Mouse (Mus musculus) neural tube, embryonic 15.5 days (tissue): ENCODE results near the gene March4. TPM values are rescaled to one million over a fixed set of nuclear protein-coding genes. Genes with fewer than 3 reads are reported as not detected.

Experiments used
- ATAC-seq: fragments of 200-750 bp; cut with Nextera tagmentation; 2 replicates; pipeline ENCODE4 v1.8.0; 2017; ENCODE audit warnings: mild to moderate bottlenecking, moderate TSS enrichment, moderate library complexity; ENCODE audit not compliant: low FRiP score
- H3K27ac ChIP-seq: fragments of 300-500 bp; sonication (generic); replicated peaks from 2 replicates; pipeline ENCODE4 v1.5.1; 2015; ENCODE audit warnings: mild to moderate bottlenecking, inconsistent platforms
- H3K27me3 ChIP-seq: fragments of 300-500 bp; sonication (generic); replicated peaks from 2 replicates; pipeline ENCODE4 v1.6.1; 2015; ENCODE audit warnings: inconsistent platforms
- H3K36me3 ChIP-seq: fragments of 300-500 bp; sonication (generic); 2 replicates; pipeline ENCODE4 v1.6.1; 2015; ENCODE audit warnings: inconsistent platforms
- H3K4me1 ChIP-seq: fragments of 300-500 bp; sonication (generic); 2 replicates; pipeline ENCODE4 v1.6.1; 2015; ENCODE audit warnings: inconsistent platforms
- H3K4me2 ChIP-seq: fragments of 300-500 bp; sonication (generic); 2 replicates; pipeline ENCODE4 v1.6.1; 2015; ENCODE audit warnings: inconsistent platforms, mild to moderate bottlenecking, moderate library complexity
- H3K4me3 ChIP-seq: fragments of 300-500 bp; sonication (generic); replicated peaks from 2 replicates; pipeline ENCODE4 v1.5.1; 2015; ENCODE audit warnings: mild to moderate bottlenecking, inconsistent platforms
- H3K9ac ChIP-seq: fragments of 300-500 bp; sonication (generic); replicated peaks from 2 replicates; pipeline ENCODE4 v1.6.1; 2015; ENCODE audit warnings: mild to moderate bottlenecking, inconsistent platforms
- H3K9me3 ChIP-seq: fragments of 300-500 bp; sonication (generic); replicated peaks from 2 replicates; pipeline ENCODE4 v1.6.1; 2016; ENCODE audit warnings: inconsistent platforms
- WGBS: fragments of 180-500 bp; shearing (Covaris S2); methylation state at CpG from one replicate; pipeline ENCODE4 v1.1.7; 2015; ENCODE audit warnings: mixed read lengths; 5-methylcytosine and 5-hydroxymethylcytosine counted together
- polyA plus RNA-seq: library from polyadenylated mRNA; unstranded; fragments of >200 nt; fragmentation: Nextera tagmentation; extraction: Ambion mirVana; gene quantifications from 2 replicates; pipeline ENCODE4 v1.2.1, GENCODE M21; 2015

The March4 gene
- polyA plus RNA-seq, result 8.5 and 9.6 TPM in 2 replicates

DNA sequence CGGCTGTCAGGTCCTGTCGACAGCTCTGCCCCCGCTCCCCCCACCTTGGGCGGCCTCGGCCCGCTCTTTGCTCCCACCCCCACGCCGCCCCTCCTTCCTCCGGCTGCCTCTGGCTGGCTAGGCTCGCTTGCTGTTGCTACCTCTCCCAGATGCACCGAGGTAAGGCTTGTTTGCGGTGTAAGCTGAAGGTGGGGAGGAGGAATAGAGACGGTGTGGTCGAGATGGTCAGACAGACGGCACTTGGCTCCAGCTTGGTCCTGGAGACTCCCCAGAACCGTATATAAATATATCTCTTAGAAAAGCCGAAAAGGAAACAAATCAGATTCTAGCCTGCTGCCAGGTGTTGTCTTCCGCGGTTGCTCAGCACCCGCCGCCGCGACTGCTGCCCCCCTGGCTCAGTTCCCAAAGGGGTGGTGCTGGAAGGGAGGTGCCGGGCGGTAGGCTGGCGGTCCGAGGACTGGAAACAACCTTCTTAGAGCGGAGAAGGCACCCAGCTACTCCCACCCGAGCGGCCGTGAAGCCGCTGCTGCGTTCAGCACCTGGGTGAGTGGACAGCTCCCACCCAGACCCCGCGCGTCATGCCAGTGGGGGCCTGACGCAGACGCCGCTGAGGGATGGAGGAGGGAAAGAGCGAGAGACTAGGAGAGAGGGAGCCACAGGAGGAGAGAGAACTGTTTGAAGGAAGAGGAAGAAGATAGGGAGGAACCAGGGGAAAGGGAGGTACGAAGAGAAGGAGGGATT lies at the start of gene March4:
March4 (minus strand) TSS at position 320 of the 741 bp plus-strand sequence.
- peaks cover 43% of the 10 kb centered on the region for H3K4me1 ChIP-seq
- peak within 1 kb of the TSS; percentile 76 for H3K4me2 ChIP-seq
- peak within 1 kb of the TSS; percentile 90 for H3K27ac ChIP-seq
- no peaks in the 10 kb centered on the region for H3K27me3 ChIP-seq
- peak; percentile 84 for ATAC-seq
- H3K4me3 ChIP-seq, result peak within 1 kb of the TSS; percentile 71
- peak within 1 kb of the TSS; percentile 93 for H3K9ac ChIP-seq
- under 1% methylated on average over 36 of the region's 41 CpGs for WGBS
- H3K9me3 ChIP-seq, result no peaks in the 10 kb centered on the region
- H3K36me3 ChIP-seq, result no peaks in the 10 kb centered on the region

DNA sequence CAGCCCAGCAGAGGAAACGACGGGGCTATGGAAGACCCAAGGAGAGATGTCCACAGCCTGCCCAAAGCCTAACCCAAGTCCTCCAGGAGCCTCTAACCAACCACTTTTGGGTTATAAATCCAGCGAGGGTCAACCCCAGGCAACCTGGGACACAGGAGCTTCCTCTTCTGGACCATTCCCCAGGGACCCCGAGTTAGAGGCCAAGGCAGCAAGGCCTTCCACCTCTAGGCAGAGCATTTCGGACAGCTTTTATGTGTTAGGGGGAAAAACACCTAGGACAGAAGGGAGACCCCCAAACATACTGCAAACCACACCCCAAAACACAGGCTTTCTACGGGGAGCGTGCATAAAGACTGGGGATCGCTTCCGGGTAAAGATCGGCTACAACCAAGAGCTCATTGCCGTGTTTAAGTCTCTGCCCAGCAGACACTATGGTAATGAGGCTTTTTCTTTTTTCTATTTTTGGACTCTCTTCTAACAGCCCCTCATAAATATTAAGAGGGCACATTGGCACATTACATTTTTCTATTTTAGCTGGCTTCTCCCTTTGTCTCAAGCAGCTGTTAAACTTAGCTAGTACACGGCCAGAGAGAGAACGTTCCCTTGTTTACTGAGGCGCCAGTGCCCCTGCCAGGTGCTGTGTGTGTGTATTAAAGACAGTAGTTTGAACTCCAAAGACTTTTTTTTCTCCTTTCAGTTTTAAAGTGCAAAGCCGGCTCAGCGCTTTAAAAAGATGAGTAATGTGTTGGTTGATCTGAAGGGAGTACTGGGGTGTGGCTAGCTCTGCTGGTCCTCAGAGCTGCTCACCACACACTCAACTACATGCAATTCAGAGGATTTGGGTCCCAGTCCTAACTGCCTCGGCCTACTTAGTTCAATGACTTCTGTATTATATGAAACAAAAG lies 49.5 kb upstream of the March4 start:
- Histone ChIP-seq H3K27me3 (no peaks in the 10 kb centered on the region), H3K9ac (no peak overlapping the region), H3K4me1 (peaks cover 21% of the 10 kb centered on the region), H3K9me3 (no peaks in the 10 kb centered on the region), H3K4me2 (no peak overlapping the region), H3K4me3 (no peak overlapping the region), H3K27ac (no peak overlapping the region), H3K36me3 (peaks cover 40% of the 10 kb centered on the region)
- WGBS, result 90% methylated on average over 17 of the region's 17 CpGs
- no peak for ATAC-seq

DNA sequence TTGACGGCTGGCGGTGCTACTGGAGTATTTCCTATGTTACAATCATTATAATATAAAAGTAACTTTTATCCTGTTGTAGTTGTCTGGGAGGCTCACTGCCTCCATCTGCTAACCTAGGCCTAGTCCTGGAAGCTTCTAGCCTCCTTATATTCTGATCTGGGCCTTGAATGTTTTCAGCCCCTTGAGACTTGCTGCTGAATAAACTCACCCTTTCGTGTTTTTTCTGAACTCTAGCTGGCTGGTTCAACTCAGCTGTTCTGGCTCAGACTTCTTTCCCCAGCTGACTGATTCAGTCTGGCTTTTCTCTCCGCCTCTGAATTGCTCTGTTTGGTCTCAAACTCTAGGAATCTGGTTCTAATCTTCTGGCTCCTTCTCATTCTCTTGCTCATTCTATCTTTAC lies 47.2 kb upstream of the March4 start:
- Histone ChIP-seq H3K9me3 (no peaks in the 10 kb centered on the region), H3K9ac (peak overlapping the region; percentile 61), H3K36me3 (peaks cover 25% of the 10 kb centered on the region), H3K4me3 (peak overlapping the region; percentile 68), H3K27me3 (no peaks in the 10 kb centered on the region), H3K4me1 (peaks cover 21% of the 10 kb centered on the region), H3K4me2 (peak overlapping the region; percentile 65), H3K27ac (peak overlapping the region; percentile 95)
- WGBS, result 77% methylated on average over 4 of the region's 4 CpGs
- no peak for ATAC-seq

DNA sequence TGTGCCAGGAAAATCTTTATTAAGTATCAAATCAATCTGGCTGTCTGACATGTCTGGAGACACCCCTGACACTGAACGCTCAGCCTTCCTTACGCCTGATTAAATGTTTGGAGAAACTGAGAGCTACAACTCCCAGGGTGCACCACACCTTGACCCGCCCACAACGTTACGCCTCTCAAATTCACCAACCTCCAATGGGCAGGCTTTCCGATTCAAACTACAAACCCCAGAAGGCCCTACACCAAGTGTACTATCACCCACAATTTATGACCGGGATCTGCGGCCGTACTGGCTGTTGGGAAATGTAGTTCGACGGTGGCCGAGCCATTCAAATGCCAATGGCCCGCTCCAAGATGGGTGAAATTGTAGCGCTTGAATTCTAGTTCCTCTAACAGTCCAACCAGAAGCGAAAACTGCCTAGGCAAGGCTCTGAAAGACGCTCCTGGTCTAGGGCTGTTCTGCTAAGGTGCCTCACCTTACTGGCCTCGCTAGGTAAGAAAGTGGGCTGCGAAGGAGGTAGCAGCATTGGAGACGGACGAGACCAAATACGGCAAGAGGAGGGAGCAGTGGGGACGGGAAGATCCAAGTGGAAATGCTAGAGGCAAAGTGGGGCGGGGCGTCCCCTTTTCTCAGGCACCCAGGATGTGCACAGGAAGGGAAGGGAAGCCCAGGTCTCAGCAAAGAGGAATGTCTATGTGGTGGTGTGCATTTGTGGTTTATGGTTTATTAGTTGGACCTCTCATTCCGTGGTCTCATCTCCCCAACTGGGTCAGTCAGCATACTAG lies 46.4 kb upstream of the March4 start, which contains the start of gene Smarcal1:
Smarcal1 (plus strand) TSS at position 305 of the 785 bp plus-strand sequence.
- Histone ChIP-seq H3K4me2 (peak within 1 kb of the TSS; percentile 65), H3K27me3 (no peaks in the 10 kb centered on the region), H3K36me3 (peaks cover 20% of the 10 kb centered on the region), H3K4me1 (peaks cover 28% of the 10 kb centered on the region), H3K4me3 (peak within 1 kb of the TSS; percentile 68), H3K9me3 (no peaks in the 10 kb centered on the region), H3K27ac (peak within 1 kb of the TSS; percentile 95), H3K9ac (peak within 1 kb of the TSS; percentile 61)
- ATAC-seq, result peak; percentile 98
- WGBS, result under 1% methylated on average over 25 of the region's 25 CpGs

DNA sequence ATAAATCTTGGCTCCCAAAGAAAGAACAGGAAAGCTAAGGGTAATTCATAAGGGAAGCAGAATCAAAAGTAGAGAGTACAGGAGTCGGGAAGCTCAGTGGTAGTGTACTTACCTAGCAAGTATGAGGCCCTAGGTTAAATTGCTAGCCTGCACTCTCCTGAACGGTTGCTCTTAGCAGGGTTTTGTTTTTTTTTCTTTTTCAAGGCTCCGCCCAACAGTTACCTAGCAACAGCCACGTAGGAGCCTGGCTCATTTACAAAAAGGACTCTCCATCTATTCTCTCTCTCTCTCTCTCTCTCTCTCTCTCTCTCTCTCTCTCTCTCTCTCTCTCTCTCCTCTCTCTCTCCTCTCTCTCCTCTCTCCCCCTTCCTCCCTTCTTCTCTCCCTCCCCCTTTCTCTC lies 42.1 kb upstream of the March4 start:
- 26% methylated on average over 4 of the region's 4 CpGs for WGBS

DNA sequence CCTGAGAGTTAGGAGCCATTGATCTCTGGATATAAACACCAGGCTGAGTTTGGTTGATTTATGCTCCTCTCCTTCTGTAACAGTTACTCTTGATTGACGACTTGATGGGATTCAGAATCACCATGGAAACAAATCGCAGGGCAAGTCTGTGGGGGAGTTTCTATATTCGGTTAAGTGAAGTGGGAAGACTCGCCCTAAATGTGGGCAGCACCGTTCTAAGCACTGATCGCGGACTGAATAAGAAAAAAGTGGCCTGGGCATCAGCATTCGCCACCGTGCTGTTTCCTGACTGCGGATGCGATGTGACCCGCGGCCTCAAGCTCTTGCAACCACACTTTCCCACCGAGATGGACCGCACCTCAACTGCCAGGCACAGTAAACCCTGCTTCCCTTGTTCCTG lies 41.6 kb upstream of the March4 start:
- Histone ChIP-seq H3K4me3 (no peak overlapping the region), H3K27me3 (no peaks in the 10 kb centered on the region), H3K4me2 (peak overlapping the region; percentile 26; the same call in 1 of the 2 replicates), H3K9ac (no peak overlapping the region), H3K9me3 (no peaks in the 10 kb centered on the region), H3K27ac (no peak overlapping the region), H3K36me3 (no peaks in the 10 kb centered on the region), H3K4me1 (peaks cover 25% of the 10 kb centered on the region)
- no peak for ATAC-seq
- WGBS, result 30% methylated on average over 15 of the region's 15 CpGs

More for the DNA sequence above, 42.1 kb upstream of the March4 start:
- Histone ChIP-seq H3K4me1 (peaks cover 28% of the 10 kb centered on the region), H3K9me3 (no peaks in the 10 kb centered on the region), H3K4me3 (no peak overlapping the region), H3K27me3 (no peaks in the 10 kb centered on the region), H3K27ac (no peak overlapping the region), H3K4me2 (peak overlapping the region; percentile 26; the same call in 1 of the 2 replicates), H3K9ac (no peak overlapping the region), H3K36me3 (no peaks in the 10 kb centered on the region)
- no peak for ATAC-seq

DNA sequence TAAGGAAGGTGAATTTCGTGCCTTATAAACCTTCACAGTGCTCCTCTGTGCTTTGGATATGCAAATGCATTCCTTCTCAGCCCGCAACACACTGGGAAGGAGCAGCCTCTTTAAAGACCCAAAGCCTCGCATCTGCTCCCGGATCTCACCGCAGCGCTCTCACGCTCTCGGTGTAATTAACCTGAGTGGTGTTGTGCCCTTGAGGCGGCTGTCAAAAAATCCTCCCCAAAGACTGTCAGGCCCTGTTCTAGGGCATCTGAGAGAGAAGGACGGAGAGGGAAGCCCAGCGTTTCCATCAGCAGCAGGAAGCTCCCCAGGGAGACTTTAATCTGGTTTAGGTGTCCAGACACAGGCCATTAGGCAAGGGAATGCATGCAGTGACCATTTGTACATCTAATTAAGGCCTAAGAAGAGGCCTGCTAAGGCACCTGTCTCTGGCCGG lies 40.8 kb upstream of the March4 start:
- Histone ChIP-seq H3K4me2 (peak overlapping the region; percentile 43), H3K4me1 (peaks cover 22% of the 10 kb centered on the region), H3K27ac (peak overlapping the region; percentile 45; the same call in 1 of the 2 replicates), H3K9ac (peak overlapping the region; percentile 30; the same call in 1 of the 2 replicates), H3K27me3 (no peaks in the 10 kb centered on the region), H3K4me3 (no peak overlapping the region), H3K9me3 (no peaks in the 10 kb centered on the region), H3K36me3 (no peaks in the 10 kb centered on the region)
- 3% methylated on average over 12 of the region's 12 CpGs for WGBS
- ATAC-seq, result no peak

DNA sequence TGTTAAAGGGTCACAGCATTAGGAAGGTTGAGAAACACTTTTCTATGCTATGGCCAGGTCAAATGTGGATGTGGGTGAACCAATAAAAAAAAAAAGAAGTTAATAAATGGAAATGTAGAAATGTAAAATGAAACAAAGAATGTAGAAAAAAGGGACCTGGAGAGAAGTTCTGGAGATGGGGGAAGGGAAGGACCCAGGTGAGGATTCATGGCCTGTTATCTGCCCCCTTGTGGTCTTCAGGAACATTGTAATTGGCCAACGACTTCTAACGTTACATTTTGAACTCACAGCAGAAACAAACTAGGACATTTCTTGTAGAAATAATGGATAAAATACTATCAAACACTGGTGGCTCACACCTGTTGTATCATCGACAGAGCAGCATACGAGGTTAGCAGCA lies 38.4 kb upstream of the March4 start:
- Histone ChIP-seq H3K27ac (no peak overlapping the region), H3K9ac (no peak overlapping the region), H3K4me1 (peaks cover 26% of the 10 kb centered on the region), H3K27me3 (no peaks in the 10 kb centered on the region), H3K9me3 (no peaks in the 10 kb centered on the region), H3K4me3 (no peak overlapping the region), H3K4me2 (no peak overlapping the region), H3K36me3 (no peaks in the 10 kb centered on the region)
- 65% methylated on average over 4 of the region's 4 CpGs for WGBS
- no peak for ATAC-seq

DNA sequence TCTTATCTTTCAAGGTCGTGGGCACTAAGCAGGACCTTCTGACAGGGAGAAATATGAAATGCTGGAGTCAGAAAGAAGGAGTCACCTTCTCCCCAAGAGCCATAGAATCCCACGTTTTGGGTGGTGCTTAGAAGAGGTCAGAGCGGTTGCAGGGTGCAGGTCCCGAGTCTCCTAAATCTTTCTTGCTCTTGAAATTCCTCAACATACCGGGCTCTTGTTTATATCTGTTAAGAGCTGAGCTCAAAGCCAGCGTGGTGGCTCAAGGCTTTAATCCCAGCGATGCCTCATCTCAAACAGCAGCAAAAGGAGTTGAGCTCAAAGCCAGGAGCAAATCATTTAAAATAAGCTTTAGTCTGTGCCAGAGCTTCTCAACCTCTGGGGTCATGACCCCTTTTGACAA lies 37.9 kb upstream of the March4 start:
- no peak overlapping the region for H3K9ac ChIP-seq
- ATAC-seq, result no peak
- H3K27me3 ChIP-seq, result no peaks in the 10 kb centered on the region
- no peaks in the 10 kb centered on the region for H3K36me3 ChIP-seq
- H3K4me2 ChIP-seq, result no peak overlapping the region
- peaks cover 26% of the 10 kb centered on the region for H3K4me1 ChIP-seq
- no peak overlapping the region for H3K27ac ChIP-seq
- 66% methylated on average over 7 of the region's 7 CpGs for WGBS
- no peaks in the 10 kb centered on the region for H3K9me3 ChIP-seq
- H3K4me3 ChIP-seq, result no peak overlapping the region

DNA sequence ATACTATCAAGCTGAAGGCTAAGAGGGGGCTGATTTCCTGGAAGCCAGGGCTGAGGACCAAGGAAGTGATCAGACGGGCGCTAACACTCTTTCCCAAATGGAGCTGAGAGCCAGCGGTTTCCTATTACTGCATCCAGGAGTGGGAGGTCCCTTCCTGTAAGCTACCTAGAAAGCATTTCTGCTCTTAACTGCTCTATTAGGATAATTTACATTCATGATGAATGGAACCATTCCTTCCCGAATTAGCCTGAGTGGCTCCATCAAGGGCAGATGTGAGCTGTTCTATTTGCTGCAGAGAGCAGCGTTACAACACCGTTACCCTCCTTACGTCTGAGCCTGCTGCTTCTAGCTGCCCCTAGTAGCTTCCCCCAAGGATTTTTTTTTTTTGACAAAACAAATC lies 37.3 kb upstream of the March4 start:
- Histone ChIP-seq H3K27me3 (no peaks in the 10 kb centered on the region), H3K4me3 (no peak overlapping the region), H3K36me3 (no peaks in the 10 kb centered on the region), H3K4me2 (no peak overlapping the region), H3K4me1 (peaks cover 26% of the 10 kb centered on the region), H3K9ac (no peak overlapping the region), H3K9me3 (no peaks in the 10 kb centered on the region), H3K27ac (no peak overlapping the region)
- ATAC-seq, result no peak
- WGBS, result 50% methylated on average over 7 of the region's 7 CpGs

DNA sequence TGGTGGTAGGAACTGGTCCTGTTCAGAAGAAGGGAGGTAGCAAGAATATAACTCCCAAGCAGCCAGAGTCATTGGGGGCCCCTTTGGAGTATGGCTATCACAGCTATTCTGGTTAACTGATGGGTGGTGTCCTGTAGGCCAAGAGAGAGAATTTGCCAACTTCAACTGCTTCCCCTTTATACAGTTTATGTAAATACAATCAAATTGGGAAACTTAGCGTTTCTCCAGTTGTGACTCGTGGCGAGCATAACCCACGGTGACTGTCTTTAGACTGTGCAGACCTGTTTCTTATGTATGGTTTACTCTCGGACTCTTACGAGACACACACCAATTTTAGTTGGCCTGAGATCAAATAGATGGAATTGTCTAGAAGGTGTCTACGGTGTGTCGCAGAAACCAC lies 32.0 kb upstream of the March4 start:
- no peak for ATAC-seq
- Histone ChIP-seq H3K27me3 (no peaks in the 10 kb centered on the region), H3K4me1 (peaks cover 17% of the 10 kb centered on the region), H3K4me3 (no peak overlapping the region), H3K27ac (no peak overlapping the region), H3K4me2 (no peak overlapping the region), H3K9me3 (no peaks in the 10 kb centered on the region), H3K36me3 (no peaks in the 10 kb centered on the region), H3K9ac (no peak overlapping the region)
- 94% methylated on average over 8 of the region's 8 CpGs for WGBS
